Mouse (Mus musculus) retina, embryonic 14.5 days (tissue): ENCODE measurements around the gene Ginm1.
"Not testable (repeated sequence)": the region's sequence is repeated elsewhere in the genome, so short reads cannot be mapped to it uniquely, and the experiment has no call there.

Experiments used
- DNase-seq: peaks from one replicate; pipeline ENCODE4 v3.0.0-alpha.2; 2015; ENCODE audit warnings: low spot score

Ginm1 gene

GRCm38 (mm10) chr10:7809937-7810336, 17.3 kb upstream of the Ginm1 start:
- peak; percentile 84 for DNase-seq

GRCm38 (mm10) chr10:7802519-7803140, 10.0 kb upstream of the Ginm1 start:
- DNase-seq: no peak

DNA sequence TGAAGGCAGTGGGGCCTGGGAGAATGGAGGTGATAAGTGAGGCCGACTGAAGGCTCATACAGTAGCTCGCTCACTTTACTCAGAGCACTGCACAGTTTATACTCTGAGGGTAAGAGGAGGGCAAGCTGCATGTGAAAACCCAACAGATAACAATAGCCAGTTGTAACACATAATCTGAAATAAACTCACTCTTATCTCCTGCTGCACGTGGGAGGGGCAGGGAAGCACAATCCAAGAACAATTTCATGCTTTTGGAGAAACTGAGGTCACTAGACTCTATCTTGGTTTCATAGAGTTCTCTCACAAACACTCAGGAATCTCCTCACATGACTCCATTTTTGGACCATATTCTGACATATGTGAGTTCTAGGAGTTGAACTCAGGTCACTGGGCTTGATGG, 8.6 kb upstream of the Ginm1 start:
- no peak for DNase-seq

GRCm38 (mm10) chr10:7792254-7792750, 322 bp downstream of the Ginm1 start:
- DNase-seq: no peak

DNA sequence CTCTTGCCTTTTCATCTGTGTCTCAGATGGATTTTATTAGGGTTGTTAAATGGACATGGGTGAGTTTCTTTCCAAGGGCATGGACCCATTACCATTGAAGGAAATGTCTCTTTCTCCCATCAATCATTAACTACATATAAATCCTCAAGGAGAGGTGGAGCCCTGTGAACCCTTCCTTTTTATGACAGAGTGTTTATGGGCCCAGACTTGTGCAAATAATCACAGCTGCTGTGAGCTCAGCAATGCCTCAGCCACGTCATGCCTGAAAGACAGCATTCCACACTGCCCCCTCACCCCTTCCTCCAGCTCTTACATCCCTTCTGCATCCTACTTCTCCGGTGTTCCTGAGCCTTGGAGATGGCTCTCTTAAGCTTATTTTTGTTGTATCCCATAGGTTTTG, 5.3 kb downstream of the Ginm1 start:
- no peak for DNase-seq

DNA sequence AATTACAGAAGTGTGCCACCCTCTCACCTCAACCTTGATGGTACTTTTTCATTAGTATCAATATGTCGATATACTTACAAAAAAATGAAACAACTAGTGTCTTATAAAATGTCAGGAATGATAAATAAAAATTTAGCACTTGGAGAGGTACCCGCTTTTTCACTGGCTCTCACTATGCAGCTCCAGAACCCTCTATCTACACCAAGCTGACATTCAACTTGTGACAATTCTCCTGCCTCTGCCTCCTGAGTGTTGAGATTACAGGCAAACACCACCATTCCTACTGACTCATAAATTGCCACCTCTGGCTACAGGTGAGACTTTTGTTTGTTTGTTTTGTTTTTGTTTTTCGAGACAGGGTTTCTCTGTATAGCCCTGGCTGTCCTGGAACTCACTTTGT, 11.4 kb downstream of the Ginm1 start:
- DNase-seq: no peak

GRCm38 (mm10) chr10:7780238-7781176, 12.1 kb downstream of the Ginm1 start:
- DNase-seq: peak; percentile 92

GRCm38 (mm10) chr10:7779751-7780237, 12.8 kb downstream of the Ginm1 start:
- no peak for DNase-seq

DNA sequence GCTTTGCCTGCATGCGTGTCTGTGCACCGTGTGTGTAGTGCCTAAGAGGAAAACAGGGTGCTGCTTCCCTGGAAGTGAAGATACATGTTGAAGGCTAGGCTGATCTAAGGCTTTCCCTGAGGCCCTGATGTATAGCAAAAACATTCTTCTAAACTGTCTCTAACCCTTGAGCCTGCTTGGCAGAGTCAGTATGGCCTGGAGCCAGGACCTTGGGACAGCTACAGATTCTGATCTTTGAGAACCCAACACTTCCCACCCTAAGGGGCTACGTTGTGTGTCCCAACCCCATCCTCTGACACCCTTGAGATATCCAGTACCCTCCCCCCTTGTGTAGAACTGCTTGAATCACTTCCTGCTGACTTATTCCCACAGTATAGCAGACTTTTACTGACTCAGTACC, 14.3 kb downstream of the Ginm1 start:
- DNase-seq: no peak

DNA sequence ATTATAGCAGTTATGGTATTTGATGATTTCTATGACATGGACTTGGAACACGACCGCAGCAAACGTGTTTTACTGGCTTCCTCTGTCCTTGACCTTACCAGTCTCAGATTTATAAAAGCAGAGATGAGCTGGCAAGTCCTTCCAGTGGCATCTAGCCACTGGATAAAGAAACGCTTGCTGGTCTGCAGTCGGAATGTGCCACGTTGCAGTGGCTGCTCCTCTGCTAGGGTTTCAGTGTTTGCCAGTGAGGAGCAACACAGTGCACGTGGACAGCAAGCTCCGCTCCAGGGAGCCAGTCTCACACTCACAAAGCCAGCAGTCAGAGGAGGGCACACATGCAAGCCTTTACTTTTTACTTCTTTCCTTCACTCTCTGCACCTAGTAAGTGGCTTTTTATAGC, 17.2 kb downstream of the Ginm1 start:
- DNase-seq: no peak

DNA sequence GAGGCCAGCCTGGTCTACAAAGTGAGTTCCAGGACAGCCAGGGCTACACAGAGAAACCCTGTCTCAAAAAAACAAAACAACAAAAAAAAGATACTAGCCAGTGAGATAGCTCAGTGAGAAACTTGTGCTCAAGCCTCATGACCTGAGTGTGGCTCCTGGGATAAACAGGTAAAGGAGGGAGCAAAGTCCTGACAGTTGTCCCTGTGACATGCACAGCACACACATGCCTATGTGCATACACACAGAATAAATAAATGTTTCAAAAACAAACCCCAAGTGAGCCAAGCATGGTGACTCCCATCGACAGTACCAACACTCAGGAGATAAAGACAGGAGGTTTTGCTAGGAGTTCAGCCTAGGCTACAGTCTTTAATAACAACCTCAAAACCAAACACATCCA, 19.9 kb downstream of the Ginm1 start:
- no peak for DNase-seq

DNA sequence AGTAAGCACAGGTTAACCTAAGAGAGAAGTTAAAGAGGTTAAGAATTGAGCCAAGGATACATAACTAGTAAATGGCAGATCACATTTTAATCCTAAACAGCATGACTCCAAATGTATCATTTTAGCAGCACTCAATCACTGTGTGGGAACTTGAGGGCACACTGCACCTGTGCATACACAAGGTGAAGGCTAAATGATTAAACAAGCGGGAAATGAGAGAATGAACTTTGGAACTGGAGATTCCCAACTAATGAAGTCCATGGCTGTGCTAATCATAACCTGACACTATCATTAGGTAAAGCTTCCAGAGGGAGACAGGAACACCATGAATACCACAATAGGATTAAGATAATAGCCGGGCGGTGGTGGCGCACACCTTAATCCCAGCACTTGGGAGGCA, 20.3 kb downstream of the Ginm1 start:
- no peak for DNase-seq

GRCm38 (mm10) chr10:7757544-7757943, 35.1 kb downstream of the Ginm1 start:
- DNase-seq: no peak

DNA sequence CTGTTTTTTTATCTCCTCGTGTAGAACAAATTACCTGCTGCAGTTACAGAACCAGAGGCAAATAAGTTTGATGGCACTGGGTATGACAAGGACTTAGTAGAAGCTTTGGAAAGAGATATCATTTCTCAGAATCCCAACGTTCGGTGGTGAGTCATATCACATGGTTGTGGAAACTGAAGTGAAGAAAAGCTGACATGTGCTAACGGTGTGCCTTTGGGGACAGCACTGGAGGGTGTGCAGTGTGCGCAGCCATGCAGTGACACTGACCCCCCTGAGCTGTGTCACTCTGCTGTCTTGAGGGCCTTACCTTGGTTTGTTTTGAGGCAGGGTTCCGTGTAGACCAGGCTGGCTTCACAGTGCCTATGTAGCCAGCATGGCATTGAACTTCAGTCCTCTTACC, 43.9 kb downstream of the Ginm1 start:
- no peak for DNase-seq

GRCm38 (mm10) chr10:7745528-7745927, 47.1 kb downstream of the Ginm1 start:
- DNase-seq: not testable (repeated sequence)

- DNase-seq: no peak
Measured at GRCm38 (mm10) chr10:7737914-7738313, 54.7 kb downstream of the Ginm1 start.

- no peak for DNase-seq
Measured at GRCm38 (mm10) chr10:7737122-7737521, 55.5 kb downstream of the Ginm1 start.

DNA sequence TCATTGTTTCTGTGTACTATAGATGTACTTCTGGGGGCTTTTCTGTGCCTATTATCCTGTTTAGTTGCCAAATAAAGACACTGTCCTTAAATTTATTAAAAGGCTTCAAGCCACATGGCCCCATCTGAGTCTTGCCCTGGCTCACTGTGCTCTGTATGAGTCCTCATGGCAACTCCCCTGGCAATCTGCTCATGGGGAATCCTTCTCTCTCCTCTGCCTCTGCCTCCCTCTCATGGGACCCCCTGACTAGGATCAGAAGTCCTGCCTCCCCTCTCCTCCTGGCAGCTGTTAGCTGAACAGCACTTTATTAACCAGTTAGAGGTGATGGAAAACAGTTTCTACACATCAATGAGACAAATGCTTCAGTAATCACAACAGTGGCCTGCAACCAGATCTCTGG, 61.0 kb downstream of the Ginm1 start:
- no peak for DNase-seq

- DNase-seq: no peak
Measured at GRCm38 (mm10) chr10:7727011-7727410, 65.6 kb downstream of the Ginm1 start.

- DNase-seq: no peak
Measured at GRCm38 (mm10) chr10:7726501-7726812, 66.2 kb downstream of the Ginm1 start.

DNA sequence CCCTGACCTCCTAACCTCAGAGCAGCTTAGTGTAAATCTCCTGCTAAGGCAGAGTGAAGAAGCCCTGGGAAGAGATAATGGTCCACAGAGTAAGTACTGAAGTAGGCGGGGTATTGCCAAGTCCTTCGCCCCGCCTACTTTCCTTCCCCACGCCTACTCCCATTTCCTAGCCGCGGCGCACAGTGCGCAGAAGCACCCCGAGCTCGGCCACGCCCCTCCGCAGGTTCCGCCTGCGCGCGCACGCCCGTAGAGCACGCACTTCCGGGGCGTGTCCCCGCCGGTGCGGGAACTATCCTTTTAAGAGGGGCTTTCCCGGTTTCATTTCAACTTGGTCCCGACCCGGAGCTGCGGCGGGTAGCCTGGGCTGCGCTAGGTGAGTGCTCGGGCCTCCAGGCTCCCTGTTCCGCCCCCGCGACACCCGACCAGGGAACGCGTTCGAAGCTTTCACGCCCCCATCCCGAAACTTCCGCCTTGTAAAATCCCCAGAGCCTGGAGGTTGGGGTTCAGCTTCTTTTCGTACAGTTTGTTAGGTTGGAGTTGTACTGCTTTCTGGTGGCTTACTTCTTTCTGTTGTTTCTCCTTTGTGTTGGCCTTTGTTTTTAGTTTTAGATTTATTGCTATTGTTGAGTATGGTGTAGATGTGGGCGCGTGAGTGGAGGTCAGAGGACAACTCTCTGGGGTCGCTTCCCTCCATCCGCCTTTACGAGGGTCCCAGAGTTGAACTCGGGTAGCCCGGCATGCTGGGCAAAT, 66.7 kb downstream of the Ginm1 start, which contains the start of gene Katna1:
Gene Katna1, plus strand, starts transcription at position 250 of the 750 bp plus-strand sequence.
- peak; percentile 98 for DNase-seq
